Mouse (Mus musculus): ENCODE measurements around the gene Eif4a2.

DNA sequence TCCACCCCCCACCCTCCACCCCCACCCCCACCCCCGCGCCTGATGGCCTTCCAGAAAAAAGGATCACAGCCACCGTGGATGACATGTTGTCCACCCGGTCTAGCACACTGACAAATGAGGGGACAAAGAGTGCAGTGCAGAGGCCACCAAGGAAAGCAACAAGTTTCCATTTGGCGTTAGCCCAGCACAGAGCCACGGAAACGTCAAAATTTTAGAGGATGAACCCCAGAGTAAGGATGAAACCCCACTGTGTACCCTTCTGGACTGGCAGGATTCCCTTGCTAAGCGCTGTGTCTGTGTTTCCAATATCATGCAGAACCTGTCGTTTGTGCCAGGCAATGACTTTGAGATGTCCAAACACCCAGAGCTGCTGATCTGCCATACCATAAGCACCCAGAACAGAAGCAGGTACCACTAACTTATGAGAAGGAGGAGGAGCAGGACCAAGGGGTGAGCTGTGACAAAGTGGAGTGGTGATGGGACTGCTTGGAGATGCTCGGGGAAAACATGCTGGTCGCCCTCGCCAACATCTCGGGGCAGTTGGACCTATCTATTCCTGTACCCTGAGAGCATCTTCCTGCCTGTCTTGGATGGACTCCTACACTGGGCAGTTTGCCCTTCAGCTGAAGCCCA lies 13.8 kb upstream of the Eif4a2 start:
- TF ChIP-seq CTCF (IDR thresholded peaks at IDR 0.05; ENCODE audit: control insufficient read depth, insufficient read depth, insufficient replicate concordance, low read depth, low read length) (no peak), POLR2A (IDR thresholded peaks at IDR 0.05; ENCODE audit: control insufficient read depth, low read depth, low read length) (no peak)

Measured in testis, adult 2 months (tissue).